In genomic region chr8:83980250-83980649, GRCm38 (mm10) we compare ENCODE assay signal across 16 mouse cellular contexts. TPM values are rescaled to one million over a fixed set of nuclear protein-coding genes. Genes with fewer than 3 reads are reported as not detected.
DNase-seq lines count a peak whose midpoint lies in the region; ATAC-seq and TF ChIP-seq lines count a peak whose summit lies in the region.
"Had no signal": no experiment of that assay in that cellular context is flagged by ENCODE, and none has a peak within 500 bp of the region (broad histone marks: within the 10 kb centered on the region; RNA-seq: fewer than 3 reads in every experiment).

No protein-coding gene starts in this region.

- 88% methylated on average over 1 of the region's 1 CpGs for WGBS in midbrain, embryonic 12.5 days
- 91% methylated on average over 1 of the region's 1 CpGs for WGBS in midbrain, embryonic 15.5 days
- whole genome bisulfite sequencing in heart, embryonic 12.5 days: 67% methylated on average over 1 of the region's 1 CpGs
- 80% methylated on average over 1 of the region's 1 CpGs for WGBS in limb, embryonic 14.5 days
- 92% methylated on average over 1 of the region's 1 CpGs for WGBS in liver, embryonic 11.5 days

- H3K4me2 ChIP-seq in midbrain, embryonic 12.5 days (replicated peaks): no peak overlapping the region
- H3K4me2 ChIP-seq in midbrain, embryonic 15.5 days: no peak overlapping the region
- peak overlapping the region; percentile 20 for H3K4me2 ChIP-seq in heart, embryonic 12.5 days
- H3K4me2 ChIP-seq in limb, embryonic 14.5 days (replicated peaks; ENCODE audit: low read depth, low read length, severe bottlenecking): no peak overlapping the region
- no peak overlapping the region for H3K4me2 ChIP-seq in liver, embryonic 11.5 days
- H3K4me2 ChIP-seq: forebrain, embryonic 12.5 days; neural tube, embryonic 12.5 days; stomach, embryonic 15.5 days had no signal

- H3K9me3 ChIP-seq in midbrain, embryonic 12.5 days: no peaks in the 10 kb centered on the region
- no peaks in the 10 kb centered on the region for H3K9me3 ChIP-seq in midbrain, embryonic 15.5 days
- no peaks in the 10 kb centered on the region for H3K9me3 ChIP-seq in heart, embryonic 12.5 days (replicated peaks)
- H3K9me3 ChIP-seq in limb, embryonic 14.5 days (ENCODE audit: control insufficient read depth, low read length): no peaks in the 10 kb centered on the region
- H3K9me3 ChIP-seq in liver, embryonic 11.5 days (ENCODE audit: control insufficient read depth, low read length): no peaks in the 10 kb centered on the region
- H3K9me3 ChIP-seq: forebrain, embryonic 12.5 days; G1E; neural tube, embryonic 12.5 days; stomach, embryonic 15.5 days had no signal

- H3K27ac ChIP-seq in midbrain, embryonic 12.5 days (replicated peaks): no peak overlapping the region
- no peak overlapping the region for H3K27ac ChIP-seq in midbrain, embryonic 15.5 days
- peak overlapping the region; percentile 85 for H3K27ac ChIP-seq in heart, embryonic 12.5 days (ENCODE audit: poor library complexity, severe bottlenecking)
- H3K27ac ChIP-seq in limb, embryonic 14.5 days (replicated peaks; ENCODE audit: low read depth, low read length): no peak overlapping the region
- H3K27ac ChIP-seq in liver, embryonic 11.5 days (ENCODE audit: low read depth, low read length): no peak overlapping the region
- H3K27ac ChIP-seq: forebrain, embryonic 12.5 days; neural tube, embryonic 12.5 days; stomach, embryonic 15.5 days had no signal

- no peak for ATAC-seq in midbrain, embryonic 12.5 days (ENCODE audit: low FRiP score, low read depth)
- ATAC-seq in midbrain, embryonic 15.5 days (replicated peaks): no peak
- peak; percentile 82 for ATAC-seq in heart, embryonic 12.5 days (ENCODE audit: insufficient number of reproducible peaks, low FRiP score)
- peak; percentile 64 for ATAC-seq in limb, embryonic 14.5 days (ENCODE audit: low FRiP score, low read depth)
- ATAC-seq in liver, embryonic 11.5 days (replicated peaks; ENCODE audit: low FRiP score): no peak
- ATAC-seq: activated CD4-positive, CD25-positive, alpha-beta regulatory T cell, adult 4 months; intestine, embryonic 16.5 days had no signal

- peaks cover 49% of the 10 kb centered on the region for H3K36me3 ChIP-seq in midbrain, embryonic 12.5 days
- H3K36me3 ChIP-seq in midbrain, embryonic 15.5 days (replicated peaks): peaks cover 34% of the 10 kb centered on the region; the same call in 1 of the 2 replicates
- H3K36me3 ChIP-seq in heart, embryonic 12.5 days: peaks cover 46% of the 10 kb centered on the region
- peaks cover 57% of the 10 kb centered on the region for H3K36me3 ChIP-seq in limb, embryonic 14.5 days (ENCODE audit: control insufficient read depth, insufficient read depth, low read length)
- peaks cover 23% of the 10 kb centered on the region for H3K36me3 ChIP-seq in liver, embryonic 11.5 days (ENCODE audit: control insufficient read depth, insufficient read depth, low read length)

- 0 out of 2 replicates have a peak overlapping the region, but pooled peaks have one; percentile 20 for H3K9ac ChIP-seq in midbrain, embryonic 12.5 days (replicated peaks)
- no peak overlapping the region for H3K9ac ChIP-seq in midbrain, embryonic 15.5 days
- H3K9ac ChIP-seq in heart, embryonic 12.5 days: 0 out of 2 replicates have a peak overlapping the region, but pooled peaks have one; percentile 23
- no peak overlapping the region for H3K9ac ChIP-seq in limb, embryonic 14.5 days (ENCODE audit: low read depth, low read length, severe bottlenecking)
- H3K9ac ChIP-seq in liver, embryonic 11.5 days (ENCODE audit: low read depth, low read length): no peak overlapping the region
- H3K9ac ChIP-seq: forebrain, embryonic 12.5 days; neural tube, embryonic 12.5 days; stomach, embryonic 15.5 days had no signal

- DNase-seq in cerebellum, adult 9-10 months: peak; percentile 31
- DNase-seq in cerebellum, adult 11-12 months: no peak
- DNase-seq in limb, embryonic 14.5 days (ENCODE audit: low spot score): no peak
- no peak for DNase-seq in liver, embryonic 11.5 days (ENCODE audit: low spot score)
- DNase-seq in ovary, adult 18-20 months (ENCODE audit: low spot score): no peak
- DNase-seq: B cell, adult 2 months; kidney, postnatal 4 days had no signal

- TF ChIP-seq POLR2A in limb, embryonic 14.5 days (IDR thresholded peaks at IDR 0.05; ENCODE audit: borderline replicate concordance, extremely low read depth, insufficient read depth, insufficient read length): no peak

- H3K4me1 ChIP-seq in midbrain, embryonic 12.5 days: peaks cover 15% of the 10 kb centered on the region
- H3K4me1 ChIP-seq in midbrain, embryonic 15.5 days: peaks cover 24% of the 10 kb centered on the region
- H3K4me1 ChIP-seq in heart, embryonic 12.5 days (replicated peaks): peaks cover 55% of the 10 kb centered on the region
- H3K4me1 ChIP-seq in limb, embryonic 14.5 days (ENCODE audit: control insufficient read depth, insufficient read depth, low read length): peaks cover 9% of the 10 kb centered on the region; the same call in 1 of the 2 replicates
- peaks cover 17% of the 10 kb centered on the region for H3K4me1 ChIP-seq in liver, embryonic 11.5 days (replicated peaks; ENCODE audit: control insufficient read depth, insufficient read depth, low read length)

- H3K27me3 ChIP-seq in midbrain, embryonic 12.5 days: no peaks in the 10 kb centered on the region
- no peaks in the 10 kb centered on the region for H3K27me3 ChIP-seq in midbrain, embryonic 15.5 days (replicated peaks)
- H3K27me3 ChIP-seq in heart, embryonic 12.5 days (replicated peaks): no peaks in the 10 kb centered on the region
- no peaks in the 10 kb centered on the region for H3K27me3 ChIP-seq in limb, embryonic 14.5 days (ENCODE audit: control insufficient read depth, insufficient read depth, low read length)
- H3K27me3 ChIP-seq in liver, embryonic 11.5 days (replicated peaks; ENCODE audit: control insufficient read depth, insufficient read depth, low read length): no peaks in the 10 kb centered on the region
- H3K27me3 ChIP-seq: forebrain, embryonic 12.5 days; neural tube, embryonic 12.5 days; stomach, embryonic 15.5 days had no signal

- no peak overlapping the region for H3K4me3 ChIP-seq in midbrain, embryonic 12.5 days
- no peak overlapping the region for H3K4me3 ChIP-seq in midbrain, embryonic 15.5 days
- no peak overlapping the region for H3K4me3 ChIP-seq in heart, embryonic 12.5 days
- H3K4me3 ChIP-seq in limb, embryonic 14.5 days (replicated peaks; ENCODE audit: low read length): no peak overlapping the region
- H3K4me3 ChIP-seq in liver, embryonic 11.5 days (ENCODE audit: low read depth, low read length): no peak overlapping the region
- H3K4me3 ChIP-seq: forebrain, embryonic 12.5 days; neural tube, embryonic 12.5 days; stomach, embryonic 15.5 days had no signal

RNA-seq across cellular contexts. Expression of gene Prkaca, which starts 7.5 kb away (rescaled TPM):
- 193 and 207 TPM in 2 replicates for polyA plus RNA-seq in midbrain, embryonic 12.5 days (2016; fragmentation: Nextera tagmentation; extraction: Ambion mirVana)
- polyA plus RNA-seq in midbrain, embryonic 15.5 days (2015; fragmentation: Nextera tagmentation; extraction: Ambion mirVana): 228 and 238 TPM in 2 replicates
- polyA plus RNA-seq in heart, embryonic 12.5 days (2016; fragmentation: Nextera tagmentation; extraction: Ambion mirVana): 216 and 234 TPM in 2 replicates
- 132 and 141 TPM in 2 replicates for polyA plus RNA-seq in limb, embryonic 14.5 days (2012; rRNA removed)
- 151 and 158 TPM in 2 replicates for polyA plus RNA-seq in limb, embryonic 14.5 days (2014; fragmentation: Nextera tagmentation; extraction: Ambion mirVana)
- polyA plus RNA-seq in liver, embryonic 11.5 days (2014; fragmentation: Nextera tagmentation; extraction: Ambion mirVana): 96.9 and 99.2 TPM in 2 replicates

RNA-seq across cellular contexts. Expression of gene Samd1, which starts 17.2 kb away (rescaled TPM):
- polyA plus RNA-seq in midbrain, embryonic 12.5 days (2016; fragmentation: Nextera tagmentation; extraction: Ambion mirVana): 7.7 and 9.7 TPM in 2 replicates
- 7.1 and 7.2 TPM in 2 replicates for polyA plus RNA-seq in midbrain, embryonic 15.5 days (2015; fragmentation: Nextera tagmentation; extraction: Ambion mirVana)
- polyA plus RNA-seq in heart, embryonic 12.5 days (2016; fragmentation: Nextera tagmentation; extraction: Ambion mirVana): 4.5 and 5.8 TPM in 2 replicates
- polyA plus RNA-seq in limb, embryonic 14.5 days (2012; rRNA removed): 99.8 and 111 TPM in 2 replicates
- 17.2 and 17.4 TPM in 2 replicates for polyA plus RNA-seq in limb, embryonic 14.5 days (2014; fragmentation: Nextera tagmentation; extraction: Ambion mirVana)
- polyA plus RNA-seq in liver, embryonic 11.5 days (2014; fragmentation: Nextera tagmentation; extraction: Ambion mirVana): 13.4 and 17.6 TPM in 2 replicates

RNA-seq across cellular contexts. Expression of gene 1700067K01Rik, which starts 21.1 kb away (rescaled TPM):
- 0.89 and 1.1 TPM in 2 replicates for polyA plus RNA-seq in midbrain, embryonic 12.5 days (2016; fragmentation: Nextera tagmentation; extraction: Ambion mirVana)
- polyA plus RNA-seq in midbrain, embryonic 15.5 days (2015; fragmentation: Nextera tagmentation; extraction: Ambion mirVana): 0.66 and 1.0 TPM in 2 replicates
- 0.22 and 0.54 TPM in 2 replicates for polyA plus RNA-seq in heart, embryonic 12.5 days (2016; fragmentation: Nextera tagmentation; extraction: Ambion mirVana)
- polyA plus RNA-seq in limb, embryonic 14.5 days (2012; rRNA removed): 0.72 and 0.73 TPM in 2 replicates
- polyA plus RNA-seq in limb, embryonic 14.5 days (2014; fragmentation: Nextera tagmentation; extraction: Ambion mirVana): 1.6 and 2.3 TPM in 2 replicates
- polyA plus RNA-seq in liver, embryonic 11.5 days (2014; fragmentation: Nextera tagmentation; extraction: Ambion mirVana): 0.29 and 1.5 TPM in 2 replicates

RNA-seq across cellular contexts. Expression of gene Asf1b, which starts 24.9 kb away (rescaled TPM):
- 58.8 and 62.8 TPM in 2 replicates for polyA plus RNA-seq in midbrain, embryonic 12.5 days (2016; fragmentation: Nextera tagmentation; extraction: Ambion mirVana)
- polyA plus RNA-seq in midbrain, embryonic 15.5 days (2015; fragmentation: Nextera tagmentation; extraction: Ambion mirVana): 8.0 and 10.9 TPM in 2 replicates
- polyA plus RNA-seq in heart, embryonic 12.5 days (2016; fragmentation: Nextera tagmentation; extraction: Ambion mirVana): 55.0 and 58.3 TPM in 2 replicates
- polyA plus RNA-seq in limb, embryonic 14.5 days (2012; rRNA removed): 70.4 and 76.2 TPM in 2 replicates
- polyA plus RNA-seq in limb, embryonic 14.5 days (2014; fragmentation: Nextera tagmentation; extraction: Ambion mirVana): 56.0 and 61.2 TPM in 2 replicates
- polyA plus RNA-seq in liver, embryonic 11.5 days (2014; fragmentation: Nextera tagmentation; extraction: Ambion mirVana): 109 and 123 TPM in 2 replicates

RNA-seq across cellular contexts. Expression of gene Gm10644, which starts 25.2 kb away (rescaled TPM):
- 0.76 and 0.88 TPM in 2 replicates for polyA plus RNA-seq in midbrain, embryonic 12.5 days (2016; fragmentation: Nextera tagmentation; extraction: Ambion mirVana)
- 0.93 and 1.00 TPM in 2 replicates for polyA plus RNA-seq in midbrain, embryonic 15.5 days (2015; fragmentation: Nextera tagmentation; extraction: Ambion mirVana)
- polyA plus RNA-seq in heart, embryonic 12.5 days (2016; fragmentation: Nextera tagmentation; extraction: Ambion mirVana): 0.34 and 0.40 TPM in 2 replicates
- 0.63 and 0.69 TPM in 2 replicates for polyA plus RNA-seq in limb, embryonic 14.5 days (2012; rRNA removed)
- polyA plus RNA-seq in limb, embryonic 14.5 days (2014; fragmentation: Nextera tagmentation; extraction: Ambion mirVana): 0.48 and 0.53 TPM in 2 replicates
- polyA plus RNA-seq in liver, embryonic 11.5 days (2014; fragmentation: Nextera tagmentation; extraction: Ambion mirVana): 0.25 and 0.37 TPM in 2 replicates

Comparison
In these comparisons a context has a peak if more than half of its experiments do, and no peak if none do; other contexts are left out.
1. H3K9ac ChIP-seq: peak in midbrain, embryonic 12.5 days (single experiment) and heart, embryonic 12.5 days (single experiment); none in midbrain, embryonic 15.5 days (single experiment), limb, embryonic 14.5 days (single experiment) and liver, embryonic 11.5 days (single experiment).
2. ATAC-seq: peak in heart, embryonic 12.5 days (single experiment) and limb, embryonic 14.5 days (single experiment); none in midbrain, embryonic 12.5 days (single experiment), midbrain, embryonic 15.5 days (single experiment) and liver, embryonic 11.5 days (single experiment).